Mouse (Mus musculus): Measurements from ENCODE around the gene Ssu72. TPM values are rescaled to one million over a fixed set of nuclear protein-coding genes. Genes with fewer than 3 reads are reported as not detected.

Ssu72 gene
- total RNA-seq (2014; rRNA removed; ENCODE audit: low replicate concordance), result 83.6 and 95.7 TPM in 2 replicates
- polyA plus RNA-seq (2015; fragmentation: Nextera tagmentation; extraction: Ambion mirVana), result 106 TPM in 2 replicates

GRCm38 (mm10) chr4:155704721-155705591, at the start of gene Ssu72:
Ssu72 (plus strand) TSS chr4:155704800.
- H3K36me3 ChIP-seq (replicated peaks; ENCODE audit: control insufficient read depth, insufficient read depth, low read length), result no peaks in the 10 kb centered on the region
- peak within 1 kb of the TSS; percentile 64 for H3K4me2 ChIP-seq (ENCODE audit: low read depth, low read length)
- no peak for TF ChIP-seq CTCF (IDR thresholded peaks at IDR 0.05; ENCODE audit: low read depth)
- peak; percentile 83; the same call in 1 of the 2 replicates for TF ChIP-seq EP300 (IDR thresholded peaks at IDR 0.05; ENCODE audit: low read depth)
- DNase-seq (ENCODE audit: low spot score), result peak; percentile 90
- no peaks in the 10 kb centered on the region for H3K9me3 ChIP-seq (replicated peaks; ENCODE audit: control insufficient read depth, low read length)
- H3K9ac ChIP-seq (replicated peaks; ENCODE audit: low read depth, low read length), result peak within 1 kb of the TSS; percentile 78
- H3K27ac ChIP-seq (ENCODE audit: low read depth), result peak within 1 kb of the TSS; percentile 94
- peak; percentile 95 for ATAC-seq (ENCODE audit: insufficient read depth, low read depth)
- H3K4me3 ChIP-seq (ENCODE audit: low read depth, low read length), result peak within 1 kb of the TSS; percentile 86
- whole genome bisulfite sequencing, result under 1% methylated on average over 82 of the region's 83 CpGs
- no peaks in the 10 kb centered on the region for H3K27me3 ChIP-seq (ENCODE audit: control insufficient read depth, insufficient read depth, low read length)
- H3K4me1 ChIP-seq (ENCODE audit: control insufficient read depth, insufficient read depth), result peaks cover 8% of the 10 kb centered on the region; the same call in 1 of the 2 replicates

GRCm38 (mm10) chr4:155656214-155656751, 48.3 kb upstream of the Ssu72 start:
- Histone ChIP-seq H3K4me2 (ENCODE audit: low read depth, low read length) (no peak overlapping the region), H3K9ac (replicated peaks; ENCODE audit: low read depth, low read length) (no peak overlapping the region), H3K27me3 (ENCODE audit: control insufficient read depth, insufficient read depth, low read length) (peaks cover 26% of the 10 kb centered on the region), H3K9me3 (replicated peaks; ENCODE audit: control insufficient read depth, low read length) (no peaks in the 10 kb centered on the region), H3K36me3 (replicated peaks; ENCODE audit: control insufficient read depth, insufficient read depth, low read length) (peaks cover 13% of the 10 kb centered on the region), H3K27ac (ENCODE audit: low read depth) (no peak overlapping the region), H3K4me1 (ENCODE audit: control insufficient read depth, insufficient read depth) (peaks cover 43% of the 10 kb centered on the region), H3K4me3 (ENCODE audit: low read depth, low read length) (no peak overlapping the region)
- DNase-seq (ENCODE audit: low spot score) (no peak), ATAC-seq (ENCODE audit: insufficient read depth, low read depth) (no peak)
- TF ChIP-seq CTCF (IDR thresholded peaks at IDR 0.05; ENCODE audit: low read depth) (no peak), EP300 (IDR thresholded peaks at IDR 0.05; ENCODE audit: low read depth) (no peak)
- WGBS, result 92% methylated on average over 13 of the region's 13 CpGs

- Histone ChIP-seq H3K36me3 (replicated peaks; ENCODE audit: control insufficient read depth, insufficient read depth, low read length) (peaks cover 13% of the 10 kb centered on the region), H3K9ac (replicated peaks; ENCODE audit: low read depth, low read length) (no peak overlapping the region), H3K4me2 (ENCODE audit: low read depth, low read length) (no peak overlapping the region), H3K9me3 (replicated peaks; ENCODE audit: control insufficient read depth, low read length) (no peaks in the 10 kb centered on the region), H3K4me1 (ENCODE audit: control insufficient read depth, insufficient read depth) (peaks cover 18% of the 10 kb centered on the region), H3K4me3 (ENCODE audit: low read depth, low read length) (no peak overlapping the region), H3K27ac (ENCODE audit: low read depth) (no peak overlapping the region), H3K27me3 (ENCODE audit: control insufficient read depth, insufficient read depth, low read length) (peaks cover 16% of the 10 kb centered on the region)
- DNase-seq (ENCODE audit: low spot score) (no peak), ATAC-seq (ENCODE audit: insufficient read depth, low read depth) (no peak)
- 89% methylated on average over 10 of the region's 10 CpGs for WGBS
- TF ChIP-seq CTCF (IDR thresholded peaks at IDR 0.05; ENCODE audit: low read depth) (no peak), EP300 (IDR thresholded peaks at IDR 0.05; ENCODE audit: low read depth) (no peak)
Observed at GRCm38 (mm10) chr4:155658961-155659360, 45.6 kb upstream of the Ssu72 start.

GRCm38 (mm10) chr4:155660641-155661040, 44.0 kb upstream of the Ssu72 start:
- Histone ChIP-seq H3K27me3 (ENCODE audit: control insufficient read depth, insufficient read depth, low read length) (no peaks in the 10 kb centered on the region), H3K4me2 (ENCODE audit: low read depth, low read length) (no peak overlapping the region), H3K9ac (replicated peaks; ENCODE audit: low read depth, low read length) (no peak overlapping the region), H3K4me1 (ENCODE audit: control insufficient read depth, insufficient read depth) (0 out of 2 replicates have a peak, but pooled peaks cover 4% of the 10 kb centered on the region), H3K36me3 (replicated peaks; ENCODE audit: control insufficient read depth, insufficient read depth, low read length) (peaks cover 20% of the 10 kb centered on the region), H3K27ac (ENCODE audit: low read depth) (no peak overlapping the region), H3K9me3 (replicated peaks; ENCODE audit: control insufficient read depth, low read length) (no peaks in the 10 kb centered on the region), H3K4me3 (ENCODE audit: low read depth, low read length) (no peak overlapping the region)
- 50% methylated on average over 12 of the region's 12 CpGs for WGBS
- ATAC-seq (ENCODE audit: insufficient read depth, low read depth), result 0 out of 2 replicates have a peak, but pooled peaks have one; percentile 24
- DNase-seq (ENCODE audit: low spot score), result peak; percentile 19
- TF ChIP-seq CTCF (IDR thresholded peaks at IDR 0.05; ENCODE audit: low read depth) (no peak), EP300 (IDR thresholded peaks at IDR 0.05; ENCODE audit: low read depth) (no peak)

GRCm38 (mm10) chr4:155666903-155667302, 37.7 kb upstream of the Ssu72 start:
- ATAC-seq (ENCODE audit: insufficient read depth, low read depth) (no peak), DNase-seq (ENCODE audit: low spot score) (no peak)
- H3K4me2 ChIP-seq (ENCODE audit: low read depth, low read length), result no peak overlapping the region
- H3K9me3 ChIP-seq (replicated peaks; ENCODE audit: control insufficient read depth, low read length), result no peaks in the 10 kb centered on the region
- no peak overlapping the region for H3K27ac ChIP-seq (ENCODE audit: low read depth)
- H3K4me1 ChIP-seq (ENCODE audit: control insufficient read depth, insufficient read depth), result peaks cover 6% of the 10 kb centered on the region
- TF ChIP-seq CTCF (IDR thresholded peaks at IDR 0.05; ENCODE audit: low read depth) (no peak), EP300 (IDR thresholded peaks at IDR 0.05; ENCODE audit: low read depth) (no peak)
- H3K9ac ChIP-seq (replicated peaks; ENCODE audit: low read depth, low read length), result no peak overlapping the region
- H3K4me3 ChIP-seq (ENCODE audit: low read depth, low read length), result no peak overlapping the region
- H3K27me3 ChIP-seq (ENCODE audit: control insufficient read depth, insufficient read depth, low read length), result no peaks in the 10 kb centered on the region
- H3K36me3 ChIP-seq (replicated peaks; ENCODE audit: control insufficient read depth, insufficient read depth, low read length), result peaks cover 11% of the 10 kb centered on the region; the same call in 1 of the 2 replicates
